Mouse (Mus musculus): ENCODE measurements around the gene Pkhd1. TPM values are rescaled to one million over a fixed set of nuclear protein-coding genes. Genes with fewer than 3 reads are reported as not detected.

Pkhd1 gene
- polyA plus RNA-seq, 1 experiment from 2014 or later, result 0.46 TPM

DNA sequence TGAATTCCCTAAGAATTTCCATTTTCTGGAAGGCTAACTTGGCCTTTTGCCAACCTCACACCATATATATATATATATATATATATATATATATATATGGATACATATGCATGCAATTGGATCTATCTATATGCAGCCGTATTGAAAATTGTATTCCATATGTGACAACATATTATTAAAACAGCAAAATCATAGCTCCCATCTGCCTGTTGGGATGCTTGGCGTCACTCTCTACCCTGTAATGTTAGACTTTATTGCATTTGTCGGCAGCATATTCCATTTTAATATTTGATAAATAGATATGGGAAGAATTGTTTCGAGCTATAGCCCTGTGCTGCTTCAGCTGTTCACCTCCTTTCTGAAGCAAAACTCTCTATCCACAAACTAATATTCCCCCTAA is 600.2 kb downstream of the Pkhd1 start:
- no peaks in the 10 kb centered on the region for H3K27me3 ChIP-seq (ENCODE audit: control insufficient read depth, insufficient read depth, low read depth, low read length)
- 65% methylated on average over 4 of the region's 4 CpGs for WGBS (ENCODE audit: insufficient replicate concordance)
- H3K4me2 ChIP-seq (ENCODE audit: low read depth, low read length), result no peak overlapping the region
- ATAC-seq (ENCODE audit: low read depth), result no peak
- no peaks in the 10 kb centered on the region for H3K36me3 ChIP-seq (ENCODE audit: control insufficient read depth, insufficient read depth)
- no peak overlapping the region for H3K9ac ChIP-seq (ENCODE audit: low read depth, low read length)
- no peak overlapping the region for H3K27ac ChIP-seq (ENCODE audit: low read length)
- no peak overlapping the region for H3K4me3 ChIP-seq (ENCODE audit: low read depth, low read length)
- H3K9me3 ChIP-seq (replicated peaks; ENCODE audit: control insufficient read depth, low read length), result no peaks in the 10 kb centered on the region
- H3K4me1 ChIP-seq (ENCODE audit: control insufficient read depth, low read depth, low read length), result no peaks in the 10 kb centered on the region

Other genes starting within 250 kb of the Pkhd1 start
- not detected in 2 replicates for gene Il17a, start 112.8 kb upstream of the Pkhd1 start, polyA plus RNA-seq (2015; fragmentation: Nextera tagmentation; extraction: Ambion mirVana)
- not detected in 2 replicates for gene Il17f, start 172.6 kb upstream of the Pkhd1 start, polyA plus RNA-seq (2015; fragmentation: Nextera tagmentation; extraction: Ambion mirVana)
- gene Mcm3, start 202.2 kb upstream of the Pkhd1 start, polyA plus RNA-seq (2015; fragmentation: Nextera tagmentation; extraction: Ambion mirVana), result 116 and 117 TPM in 2 replicates

Measured in liver, embryonic 16.5 days (tissue).